Mouse (Mus musculus): ENCODE measurements around the gene Tmem211. TPM values are rescaled to one million over a fixed set of nuclear protein-coding genes. Genes with fewer than 3 reads are reported as not detected.

Gene Tmem211
- total and polyA plus RNA-seq, 3 experiments: not detected

DNA sequence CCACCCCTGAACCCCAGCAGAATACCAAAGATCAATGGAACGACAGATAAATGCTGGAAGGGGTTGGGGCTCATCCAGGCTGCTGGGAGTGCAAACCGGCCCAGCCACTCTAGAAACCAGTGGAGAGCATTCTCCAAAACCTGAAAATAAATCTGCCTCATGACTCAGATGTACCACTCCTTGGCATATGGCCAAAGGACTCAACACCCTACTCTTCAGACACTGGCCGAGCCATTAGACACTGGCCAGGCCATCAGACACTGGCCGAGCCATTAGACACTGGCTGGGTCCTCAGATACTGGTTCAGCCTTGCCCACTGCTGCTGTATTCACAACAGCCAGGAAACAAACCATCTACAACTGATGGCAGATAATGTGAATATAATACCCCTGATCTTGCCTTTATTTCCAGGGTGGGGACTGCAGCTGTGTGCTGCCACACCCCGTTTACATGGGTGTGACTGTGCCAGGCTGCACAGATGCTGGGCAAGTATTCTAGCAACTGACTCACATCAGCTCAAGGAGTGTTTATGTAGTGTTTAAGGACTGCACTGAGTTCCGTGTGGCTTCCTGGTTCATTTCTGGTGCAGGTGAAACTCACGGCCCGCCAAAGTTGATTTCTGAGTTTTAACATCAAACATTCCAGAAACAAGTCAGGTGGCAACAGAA is 22.7 kb downstream of the Tmem211 start:
- H3K36me3 ChIP-seq (ENCODE audit: control insufficient read depth in 1 of 2, insufficient read depth in 2 of 2, low read length in 2 of 2): no peaks in the 10 kb centered on the region
- H3K4me3 ChIP-seq (ENCODE audit: control insufficient read depth in 1 of 2, insufficient read depth in 1 of 2, low read depth in 2 of 2, low read length in 2 of 2): no peak overlapping the region
- DNase-seq (ENCODE audit: low read depth, low spot score): no peak
- no peaks in the 10 kb centered on the region for H3K9me3 ChIP-seq (replicated peaks; ENCODE audit: insufficient read depth, low read length)
- H3K9ac ChIP-seq (ENCODE audit: control insufficient read depth, low read depth, low read length, poor library complexity, severe bottlenecking): no peak overlapping the region
- no peaks in the 10 kb centered on the region for H3K27me3 ChIP-seq (ENCODE audit: control insufficient read depth in 1 of 2, insufficient read depth in 2 of 2, low read length in 2 of 2)
- H3K27ac ChIP-seq (ENCODE audit: control insufficient read depth, low read depth, low read length): no peak overlapping the region
- TF ChIP-seq SIN3A (IDR thresholded peaks at IDR 0.05; ENCODE audit: low read length) (no peak), JUND (IDR thresholded peaks at IDR 0.05; ENCODE audit: low read depth, low read length) (no peak), ELF1 (IDR thresholded peaks at IDR 0.05; ENCODE audit: low read depth, low read length) (no peak), GATA1 (IDR thresholded peaks at IDR 0.05; ENCODE audit: low read depth, low read length) (no peak), RAD21 (IDR thresholded peaks at IDR 0.05; ENCODE audit: low read depth, low read length) (no peak), USF2 (IDR thresholded peaks at IDR 0.05; ENCODE audit: borderline replicate concordance in 1 of 2, insufficient read depth in 1 of 2, low read depth in 1 of 2, low read length in 2 of 2) (no peak), CHD2 (IDR thresholded peaks at IDR 0.05; ENCODE audit: low read length) (no peak), USF1 (IDR thresholded peaks at IDR 0.05; ENCODE audit: low read depth, low read length) (no peak), POLR2AphosphoS5 (IDR thresholded peaks at IDR 0.05; ENCODE audit: borderline replicate concordance, low read depth, low read length) (no peak), MXI1 (IDR thresholded peaks at IDR 0.05; ENCODE audit: low read depth, low read length) (no peak), EP300 (IDR thresholded peaks at IDR 0.05; ENCODE audit: low read depth in 1 of 2, low read length in 2 of 2) (no peak), MAFK (IDR thresholded peaks at IDR 0.05; ENCODE audit: borderline replicate concordance, low read depth, low read length) (no peak), TCF12 (IDR thresholded peaks at IDR 0.05; ENCODE audit: low read depth, low read length) (no peak), POLR2AphosphoS2 (IDR thresholded peaks at IDR 0.05; ENCODE audit: low read length) (no peak)
- H3K79me2 ChIP-seq (ENCODE audit: control insufficient read depth, insufficient read depth, low read length, poor library complexity): no peaks in the 10 kb centered on the region
- no peaks in the 10 kb centered on the region for H3K4me1 ChIP-seq (ENCODE audit: control insufficient read depth in 1 of 2, insufficient read depth in 2 of 2, low read length in 2 of 2)

DNA sequence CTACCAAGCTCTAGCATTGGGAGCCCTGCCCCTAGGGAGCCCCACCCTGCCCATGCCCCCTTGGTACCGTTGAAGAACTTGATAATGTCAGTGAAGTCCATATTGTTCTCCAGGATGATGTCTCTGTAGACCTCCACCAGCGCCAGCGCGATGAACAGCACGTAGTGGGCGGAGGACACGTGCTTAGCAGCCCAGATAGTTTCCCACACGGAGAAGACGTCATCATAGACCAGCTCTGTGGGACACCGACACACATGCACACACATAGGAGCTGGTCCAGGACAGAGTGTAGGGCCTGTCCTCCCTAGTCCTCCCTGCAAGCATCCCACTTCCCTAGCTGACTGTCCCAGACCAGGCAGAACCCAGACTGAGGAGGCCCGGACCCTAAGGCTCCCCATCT is 24.1 kb downstream of the Tmem211 start:
- Histone ChIP-seq H3K4me3 (ENCODE audit: control insufficient read depth in 1 of 2, insufficient read depth in 1 of 2, low read depth in 2 of 2, low read length in 2 of 2) (no peak overlapping the region), H3K9ac (ENCODE audit: control insufficient read depth, low read depth, low read length, poor library complexity, severe bottlenecking) (no peak overlapping the region), H3K27me3 (ENCODE audit: control insufficient read depth in 1 of 2, insufficient read depth in 2 of 2, low read length in 2 of 2) (no peaks in the 10 kb centered on the region), H3K4me1 (ENCODE audit: control insufficient read depth in 1 of 2, insufficient read depth in 2 of 2, low read length in 2 of 2) (no peaks in the 10 kb centered on the region), H3K27ac (ENCODE audit: control insufficient read depth, low read depth, low read length) (no peak overlapping the region), H3K9me3 (replicated peaks; ENCODE audit: insufficient read depth, low read length) (no peaks in the 10 kb centered on the region), H3K79me2 (ENCODE audit: control insufficient read depth, insufficient read depth, low read length, poor library complexity) (no peaks in the 10 kb centered on the region), H3K36me3 (ENCODE audit: control insufficient read depth in 1 of 2, insufficient read depth in 2 of 2, low read length in 2 of 2) (no peaks in the 10 kb centered on the region)
- no peak for DNase-seq (ENCODE audit: low read depth, low spot score)
- TF ChIP-seq GATA1 (IDR thresholded peaks at IDR 0.05; ENCODE audit: low read depth, low read length) (no peak), GABPA (IDR thresholded peaks at IDR 0.05; ENCODE audit: low read depth, low read length) (no peak), MAFK (IDR thresholded peaks at IDR 0.05; ENCODE audit: borderline replicate concordance, low read depth, low read length) (no peak)

Measured in MEL (cell line).